ENCODE assay signal across 18 mouse cellular contexts in the genomic region with DNA sequence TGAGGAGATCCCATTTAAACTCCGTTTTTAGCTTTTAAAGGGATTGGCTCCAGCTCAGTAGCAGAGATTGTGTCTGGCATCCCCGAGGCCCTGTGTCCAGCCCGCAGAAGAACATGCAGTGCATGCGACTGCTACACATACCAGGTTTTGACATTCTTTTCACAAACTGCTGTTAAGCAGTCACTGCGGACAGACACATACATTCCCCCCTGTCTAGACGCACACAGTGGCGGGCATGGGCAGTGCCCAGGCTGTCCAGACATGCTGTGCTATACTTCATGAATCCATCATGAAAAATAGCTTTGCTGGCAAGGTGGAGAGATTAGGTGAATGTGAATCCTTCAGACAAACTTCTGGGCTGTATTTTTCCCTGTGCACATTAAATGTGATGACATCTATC.
DNase-seq lines count a peak whose midpoint lies in the region; ATAC-seq lines count a peak whose summit lies in the region.
"Had no signal": no experiment of that assay in that cellular context is flagged by ENCODE, and none has a peak within 500 bp of the region (broad histone marks: within the 10 kb centered on the region; RNA-seq: fewer than 3 reads in every experiment).

No protein-coding gene starts in this region.

- H3K27me3 ChIP-seq in heart, embryonic 11.5 days (ENCODE audit: control insufficient read depth, insufficient read depth, low read length) = no peaks in the 10 kb centered on the region
- H3K27me3 ChIP-seq in heart, embryonic 15.5 days = no peaks in the 10 kb centered on the region
- H3K27me3 ChIP-seq in limb, embryonic 13.5 days = 0 out of 2 replicates have a peak, but pooled peaks cover 4% of the 10 kb centered on the region
- H3K27me3 ChIP-seq in limb, embryonic 10.5 days (ENCODE audit: low read depth, poor library complexity, severe bottlenecking) = no peaks in the 10 kb centered on the region
- H3K27me3 ChIP-seq: forebrain, embryonic 13.5 days had no signal

- no peak for DNase-seq in heart, postnatal 36 days
- no peak for DNase-seq in heart, postnatal 25 days (ENCODE audit: low spot score)
- DNase-seq in limb, embryonic 10.5 days (ENCODE audit: low spot score) = no peak
- DNase-seq in ovary, postnatal 14 days (ENCODE audit: low spot score) = no peak
- DNase-seq: adrenal gland, postnatal 25 days; cerebellum, adult 18-20 months; cerebellum, adult 9-11 months; forebrain, postnatal 0 days; gastrocnemius, postnatal 36 days; heart, postnatal 10 days; kidney, adult 11 months; kidney, adult 9 months had no signal

- no peak for ATAC-seq in heart, embryonic 11.5 days (replicated peaks; ENCODE audit: insufficient number of reproducible peaks, low FRiP score, low TSS enrichment)
- peak; percentile 70 for ATAC-seq in heart, embryonic 15.5 days (replicated peaks; ENCODE audit: insufficient number of reproducible peaks, insufficient read depth, low FRiP score, low read depth)
- ATAC-seq in limb, embryonic 13.5 days (ENCODE audit: low FRiP score, low read depth) = no peak
- ATAC-seq: forebrain, embryonic 13.5 days; forebrain, postnatal 0 days; hindbrain, embryonic 16.5 days had no signal

- peak overlapping the region; percentile 51; the same call in 1 of the 2 replicates for H3K27ac ChIP-seq in heart, embryonic 11.5 days (ENCODE audit: low read depth, low read length)
- H3K27ac ChIP-seq in heart, embryonic 15.5 days = peak overlapping the region; percentile 22; the same call in 1 of the 2 replicates
- peak overlapping the region; percentile 39; the same call in 1 of the 2 replicates for H3K27ac ChIP-seq in limb, embryonic 13.5 days
- H3K27ac ChIP-seq in limb, embryonic 10.5 days = no peak overlapping the region
- H3K27ac ChIP-seq: forebrain, embryonic 13.5 days; kidney, postnatal 0 days had no signal

- 54% methylated on average over 7 of the region's 7 CpGs for WGBS in heart, embryonic 11.5 days (ENCODE audit: insufficient replicate concordance)
- 43% methylated on average over 7 of the region's 7 CpGs for WGBS in heart, embryonic 15.5 days
- WGBS in limb, embryonic 13.5 days = 54% methylated on average over 7 of the region's 7 CpGs
- WGBS in limb, embryonic 10.5 days = 79% methylated on average over 7 of the region's 7 CpGs

- no peaks in the 10 kb centered on the region for H3K36me3 ChIP-seq in heart, embryonic 11.5 days (ENCODE audit: control insufficient read depth, insufficient read depth, low read length)
- H3K36me3 ChIP-seq in heart, embryonic 15.5 days = no peaks in the 10 kb centered on the region
- no peaks in the 10 kb centered on the region for H3K36me3 ChIP-seq in limb, embryonic 13.5 days
- no peaks in the 10 kb centered on the region for H3K36me3 ChIP-seq in limb, embryonic 10.5 days

- H3K9me3 ChIP-seq in heart, embryonic 11.5 days (replicated peaks; ENCODE audit: control insufficient read depth, low read length) = no peaks in the 10 kb centered on the region
- no peaks in the 10 kb centered on the region for H3K9me3 ChIP-seq in heart, embryonic 15.5 days (replicated peaks)
- H3K9me3 ChIP-seq in limb, embryonic 13.5 days = no peaks in the 10 kb centered on the region
- H3K9me3 ChIP-seq in limb, embryonic 10.5 days (replicated peaks) = no peaks in the 10 kb centered on the region
- H3K9me3 ChIP-seq: forebrain, embryonic 13.5 days had no signal

- intact Hi-C loops in heart, postnatal 36 days (cut with DNase I) = no loop called here
- intact Hi-C loops in heart, postnatal 25 days (cut with DNase I) = no loop called here

- H3K4me1 ChIP-seq in heart, embryonic 11.5 days (ENCODE audit: control insufficient read depth, insufficient read depth, low read length) = peaks cover 5% of the 10 kb centered on the region; the same call in 1 of the 2 replicates
- H3K4me1 ChIP-seq in heart, embryonic 15.5 days (replicated peaks) = peaks cover 12% of the 10 kb centered on the region
- H3K4me1 ChIP-seq in limb, embryonic 13.5 days = peaks cover 21% of the 10 kb centered on the region
- H3K4me1 ChIP-seq in limb, embryonic 10.5 days = peaks cover 24% of the 10 kb centered on the region
- H3K4me1 ChIP-seq: forebrain, embryonic 13.5 days had no signal

- H3K4me2 ChIP-seq in heart, embryonic 11.5 days = no peak overlapping the region
- no peak overlapping the region for H3K4me2 ChIP-seq in heart, embryonic 15.5 days
- no peak overlapping the region for H3K4me2 ChIP-seq in limb, embryonic 13.5 days (replicated peaks)
- H3K4me2 ChIP-seq: forebrain, embryonic 13.5 days had no signal

- H3K9ac ChIP-seq in heart, embryonic 11.5 days (ENCODE audit: low read depth, low read length) = no peak overlapping the region
- H3K9ac ChIP-seq in heart, embryonic 15.5 days = no peak overlapping the region
- no peak overlapping the region for H3K9ac ChIP-seq in limb, embryonic 13.5 days
- H3K9ac ChIP-seq: forebrain, embryonic 13.5 days; forebrain, postnatal 0 days had no signal

- H3K4me3 ChIP-seq in heart, embryonic 11.5 days (ENCODE audit: low read depth, low read length) = no peak overlapping the region
- H3K4me3 ChIP-seq in heart, embryonic 15.5 days = no peak overlapping the region
- no peak overlapping the region for H3K4me3 ChIP-seq in limb, embryonic 13.5 days
- H3K4me3 ChIP-seq in limb, embryonic 10.5 days = no peak overlapping the region
- H3K4me3 ChIP-seq: forebrain, embryonic 13.5 days had no signal
